Mouse (Mus musculus) embryonic facial prominence, embryonic 10.5 days (tissue): ENCODE data around the gene Gm21958. TPM values are rescaled to one million over a fixed set of nuclear protein-coding genes. Genes with fewer than 3 reads are reported as not detected.

Experiments
- DNase-seq: peaks from one replicate; pipeline ENCODE4 v3.0.0-alpha.2; 2017; ENCODE audit warnings: low spot score
- H3K27ac ChIP-seq: fragments of 300-500 bp; sonication (generic); replicated peaks from 2 replicates; pipeline ENCODE4 v1.5.1; 2016; ENCODE audit warnings: mild to moderate bottlenecking
- H3K27me3 ChIP-seq: fragments of 300-500 bp; sonication (generic); replicated peaks from 2 replicates; pipeline ENCODE4 v1.6.1; 2016; ENCODE audit warnings: low read depth, mild to moderate bottlenecking; ENCODE audit not compliant: poor library complexity, severe bottlenecking
- H3K36me3 ChIP-seq: fragments of 300-500 bp; sonication (generic); replicated peaks from 2 replicates; pipeline ENCODE4 v1.6.1; 2016; ENCODE audit warnings: mild to moderate bottlenecking, moderate library complexity
- H3K4me1 ChIP-seq: fragments of 300-500 bp; sonication (generic); 2 replicates; pipeline ENCODE4 v1.6.1; 2016
- H3K4me3 ChIP-seq: fragments of 300-500 bp; sonication (generic); 2 replicates; pipeline ENCODE4 v1.5.1; 2016; ENCODE audit warnings: mild to moderate bottlenecking, moderate library complexity
- H3K9me3 ChIP-seq: fragments of 300-500 bp; sonication (generic); 2 replicates; pipeline ENCODE4 v1.6.1; 2016; ENCODE audit warnings: mild to moderate bottlenecking
- WGBS: fragments of 180-500 bp; shearing (Covaris S2); methylation state at CpG from one replicate; pipeline ENCODE4 v1.1.7; 2016; 5-methylcytosine and 5-hydroxymethylcytosine counted together
- polyA plus RNA-seq: library from polyadenylated mRNA; unstranded; fragments of >200 nt; fragmentation: Nextera tagmentation; extraction: Ambion mirVana; gene quantifications from 2 replicates; pipeline ENCODE4 v1.2.1, GENCODE M21; 2016

Gene Gm21958
- 0.28 TPM in 1 of 2 replicates, not detected in the other for polyA plus RNA-seq

DNA sequence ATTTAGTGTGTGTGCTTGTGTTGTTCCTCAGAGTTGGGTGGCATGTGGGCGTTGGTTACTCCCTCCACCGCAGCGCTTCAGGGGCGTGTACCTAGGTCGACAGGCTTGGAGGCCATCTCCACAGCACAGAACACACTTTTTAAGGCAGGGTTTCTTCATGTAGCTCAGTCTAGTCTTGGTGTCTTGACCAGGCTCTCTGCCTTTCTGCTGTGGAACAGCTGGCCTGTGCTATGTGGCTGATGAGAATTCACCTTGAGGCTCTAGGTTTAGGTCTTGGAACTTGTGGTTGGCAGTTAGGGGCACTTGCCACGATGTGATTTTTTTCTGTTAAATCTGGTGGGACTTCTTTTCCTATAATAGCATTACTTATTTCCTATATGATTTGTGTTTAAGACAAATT is at the start of gene Gm21958:
Gene Gm21958 (minus strand): TSS at position 101 of the 400 bp plus-strand sequence.
- no peak for DNase-seq
- Histone ChIP-seq H3K4me1 (no peaks in the 10 kb centered on the region), H3K4me3 (no peak within 1 kb of the TSS), H3K27me3 (no peaks in the 10 kb centered on the region), H3K9me3 (no peaks in the 10 kb centered on the region), H3K27ac (no peak within 1 kb of the TSS), H3K36me3 (peaks cover 100% of the 10 kb centered on the region)
- WGBS: 89% methylated on average over 6 of the region's 6 CpGs

DNA sequence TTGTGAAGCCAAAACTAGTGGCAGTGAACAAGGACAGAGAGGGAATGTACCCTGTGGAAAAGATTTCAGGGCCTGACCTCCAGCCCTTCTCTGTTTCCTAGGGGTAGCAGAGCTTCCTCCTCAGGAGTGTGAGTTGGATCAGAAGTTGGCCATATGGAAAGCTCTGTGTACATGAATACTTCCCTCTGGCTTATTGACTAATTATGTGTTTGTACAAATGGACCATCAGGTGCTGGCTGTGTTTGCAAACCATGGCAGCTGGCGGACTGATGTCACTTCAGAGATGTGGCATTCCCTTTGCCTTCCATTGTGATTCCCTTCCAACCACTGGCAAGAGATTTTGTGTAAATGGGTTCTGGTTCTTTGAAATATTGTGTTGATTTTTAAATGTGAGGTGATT is 47.1 kb upstream of the Gm21958 start:
- no peak overlapping the region for H3K4me3 ChIP-seq
- 96% methylated on average over 1 of the region's 1 CpGs for WGBS
- H3K4me1 ChIP-seq: peaks cover 20% of the 10 kb centered on the region
- H3K27ac ChIP-seq: no peak overlapping the region
- DNase-seq: no peak
- no peaks in the 10 kb centered on the region for H3K36me3 ChIP-seq
- no peaks in the 10 kb centered on the region for H3K9me3 ChIP-seq
- peaks cover 17% of the 10 kb centered on the region for H3K27me3 ChIP-seq

DNA sequence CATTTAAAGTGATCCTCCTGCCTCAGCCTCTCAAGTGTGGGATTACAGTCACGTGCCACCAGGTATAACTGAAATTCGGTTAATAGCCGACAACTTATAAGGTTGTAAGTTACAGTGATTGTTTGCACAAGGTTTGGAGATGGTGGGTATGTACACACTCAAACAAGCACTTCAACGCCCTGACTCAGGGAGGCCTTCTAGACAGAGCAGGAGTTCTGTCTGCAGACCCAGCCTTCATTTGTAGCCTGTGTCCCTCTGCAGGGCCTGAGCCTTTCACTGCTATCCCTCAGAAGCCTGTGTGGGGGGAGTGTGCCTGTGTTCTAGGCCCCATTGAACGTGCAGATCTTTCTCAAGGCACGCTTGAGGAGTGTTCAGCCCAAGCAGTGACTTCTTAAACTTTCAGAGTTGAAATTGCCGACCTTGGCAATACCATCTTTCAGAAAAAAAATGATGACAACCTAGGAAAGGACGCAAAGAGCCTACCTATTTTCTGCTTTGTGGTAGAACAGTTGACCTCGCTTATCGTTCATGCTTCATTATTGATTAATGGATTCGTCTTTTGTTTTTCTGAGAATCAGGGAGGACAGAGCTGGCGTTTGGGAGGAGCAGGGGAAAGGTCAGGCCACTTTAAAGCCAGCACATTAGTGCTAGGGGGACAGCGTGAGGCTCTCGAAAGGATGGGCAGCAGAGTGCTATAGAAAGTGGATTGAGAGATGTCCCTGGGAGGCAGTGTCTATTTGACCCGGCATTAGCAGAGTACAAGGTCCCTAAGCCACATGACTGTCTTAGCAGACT is 46.4 kb upstream of the Gm21958 start:
- WGBS: 67% methylated on average over 15 of the region's 15 CpGs
- H3K4me1 ChIP-seq: peaks cover 27% of the 10 kb centered on the region
- H3K27me3 ChIP-seq: peaks cover 24% of the 10 kb centered on the region
- H3K27ac ChIP-seq: no peak overlapping the region
- no peak for DNase-seq
- no peaks in the 10 kb centered on the region for H3K36me3 ChIP-seq
- H3K4me3 ChIP-seq: no peak overlapping the region
- H3K9me3 ChIP-seq: no peaks in the 10 kb centered on the region

DNA sequence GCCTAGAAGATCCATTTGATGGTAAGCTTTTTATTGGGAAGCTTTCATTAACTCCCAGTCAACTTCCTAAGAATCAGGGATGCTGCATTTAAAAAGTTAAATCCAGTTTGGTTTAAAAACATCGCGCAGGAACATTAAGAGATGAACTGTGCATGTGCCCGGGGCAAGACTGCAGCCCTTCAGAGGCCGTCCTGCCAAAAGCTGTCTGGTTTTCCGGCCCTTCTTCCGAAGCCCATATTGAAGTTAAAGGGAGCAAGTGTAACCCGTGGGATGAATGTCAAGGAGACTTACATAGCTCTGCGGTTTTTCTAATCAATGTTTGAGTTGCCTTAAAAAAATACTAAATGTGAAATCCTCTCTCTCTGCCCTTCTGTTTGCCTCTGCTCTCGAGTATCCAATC is 45.1 kb upstream of the Gm21958 start:
- WGBS: 77% methylated on average over 9 of the region's 9 CpGs

DNA sequence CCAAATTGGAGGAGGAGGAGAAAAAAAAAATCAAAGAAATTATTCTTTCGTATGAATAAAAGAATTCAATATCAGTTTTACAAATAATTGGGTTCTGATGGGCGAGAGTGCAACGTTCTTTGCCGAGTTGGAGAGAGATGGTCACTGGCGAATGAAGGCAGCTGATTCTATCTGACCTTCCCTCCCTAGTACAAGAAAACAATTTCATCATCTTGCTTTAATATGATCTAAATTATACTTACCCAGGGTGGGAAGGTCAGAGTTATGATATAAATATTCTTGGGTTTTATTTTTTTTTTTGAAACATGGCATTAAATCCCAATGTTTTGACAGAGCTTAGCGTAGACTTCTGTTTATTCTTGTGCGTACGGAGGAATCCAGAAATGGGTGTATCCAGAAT is 43.3 kb upstream of the Gm21958 start:
- Histone ChIP-seq H3K27ac (no peak overlapping the region), H3K9me3 (no peaks in the 10 kb centered on the region), H3K4me3 (no peak overlapping the region), H3K4me1 (peaks cover 28% of the 10 kb centered on the region), H3K36me3 (0 out of 2 replicates have a peak, but pooled peaks cover 1% of the 10 kb centered on the region), H3K27me3 (peaks cover 43% of the 10 kb centered on the region)
- no peak for DNase-seq
- WGBS: 83% methylated on average over 8 of the region's 8 CpGs

More for the DNA sequence above, 45.1 kb upstream of the Gm21958 start:
- Histone ChIP-seq H3K36me3 (no peaks in the 10 kb centered on the region), H3K27ac (no peak overlapping the region), H3K4me1 (peaks cover 32% of the 10 kb centered on the region), H3K27me3 (peaks cover 37% of the 10 kb centered on the region), H3K4me3 (no peak overlapping the region), H3K9me3 (no peaks in the 10 kb centered on the region)
- no peak for DNase-seq

DNA sequence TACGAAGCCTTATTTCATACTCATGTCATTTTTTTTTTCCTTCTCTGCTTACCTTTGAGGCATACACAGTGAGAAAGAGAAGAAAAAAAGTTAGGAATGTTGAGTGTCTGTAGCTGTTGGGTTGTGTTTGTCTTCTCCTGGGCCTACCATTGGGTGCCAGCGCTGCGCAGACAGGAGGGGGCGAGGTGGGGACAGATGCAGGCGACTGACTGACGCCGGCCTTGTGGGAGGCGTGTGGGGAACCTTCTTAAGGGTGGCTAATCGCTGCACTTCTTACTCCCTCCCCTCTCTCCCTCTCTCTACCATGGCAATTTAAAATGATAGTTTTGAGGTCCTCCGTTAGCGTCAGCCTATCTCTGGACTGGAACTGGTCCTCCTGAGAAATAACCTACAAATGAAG is 41.9 kb upstream of the Gm21958 start:
- peaks cover 43% of the 10 kb centered on the region for H3K27me3 ChIP-seq
- peak; percentile 61 for DNase-seq
- WGBS: 2% methylated on average over 11 of the region's 11 CpGs
- H3K4me3 ChIP-seq: peak overlapping the region; percentile 80
- H3K4me1 ChIP-seq: peaks cover 26% of the 10 kb centered on the region
- no peaks in the 10 kb centered on the region for H3K9me3 ChIP-seq
- H3K27ac ChIP-seq: peak overlapping the region; percentile 85; the same call in 1 of the 2 replicates
- peaks cover 14% of the 10 kb centered on the region for H3K36me3 ChIP-seq

DNA sequence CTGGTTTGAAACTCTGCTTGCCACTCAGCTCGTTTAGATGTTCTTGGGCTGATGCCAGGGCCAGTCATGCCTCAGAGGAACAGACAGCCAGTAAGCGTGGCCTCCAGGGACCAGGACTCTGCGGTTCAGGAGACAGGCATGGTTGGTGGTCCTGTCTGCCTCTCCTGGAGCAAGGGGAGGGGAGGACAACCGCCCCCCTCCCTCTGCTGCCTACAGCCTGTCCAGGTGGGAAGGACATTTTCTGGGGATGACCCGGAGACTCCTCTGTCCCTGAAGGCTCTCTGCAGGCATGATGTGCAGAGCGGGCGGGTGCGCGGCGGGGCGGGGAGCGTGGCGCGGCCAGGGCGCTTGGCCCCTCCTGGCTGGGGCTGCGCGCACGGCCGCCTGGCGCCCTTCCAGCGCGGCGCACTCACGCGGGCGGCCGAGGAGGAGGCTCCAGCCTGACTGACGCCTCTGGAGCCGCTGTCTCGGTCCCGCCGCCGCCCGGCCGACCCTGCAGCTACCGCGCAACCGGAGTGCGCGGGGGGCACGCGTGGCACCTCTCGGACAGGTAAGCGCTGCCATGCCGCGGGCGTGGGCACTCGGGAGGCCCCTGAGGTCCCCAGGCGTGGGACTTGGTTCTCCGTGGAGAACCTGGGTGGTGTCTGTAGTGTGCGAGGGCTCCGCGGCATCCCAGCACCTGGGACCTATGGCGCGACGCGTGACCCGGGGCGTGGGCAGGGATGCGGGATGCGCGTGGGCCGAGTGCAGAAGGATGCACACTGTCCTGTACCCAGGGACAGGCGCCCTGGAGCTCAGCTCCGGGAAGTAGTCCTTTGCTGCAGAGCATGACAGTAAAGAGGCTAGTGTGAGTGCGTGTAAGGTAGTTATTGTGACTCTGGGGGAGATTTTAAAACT is 41.2 kb upstream of the Gm21958 start, which contains the start of gene Smad9:
Gene Smad9 (plus strand): TSS at position 438 of the 897 bp plus-strand sequence.
- peak; percentile 74 for DNase-seq
- peak within 1 kb of the TSS; percentile 85 for H3K27ac ChIP-seq
- peaks cover 21% of the 10 kb centered on the region for H3K36me3 ChIP-seq
- 1% methylated on average over 66 of the region's 66 CpGs for WGBS
- peaks cover 43% of the 10 kb centered on the region for H3K27me3 ChIP-seq
- peak within 1 kb of the TSS; percentile 80 for H3K4me3 ChIP-seq
- no peaks in the 10 kb centered on the region for H3K9me3 ChIP-seq
- peaks cover 22% of the 10 kb centered on the region for H3K4me1 ChIP-seq

DNA sequence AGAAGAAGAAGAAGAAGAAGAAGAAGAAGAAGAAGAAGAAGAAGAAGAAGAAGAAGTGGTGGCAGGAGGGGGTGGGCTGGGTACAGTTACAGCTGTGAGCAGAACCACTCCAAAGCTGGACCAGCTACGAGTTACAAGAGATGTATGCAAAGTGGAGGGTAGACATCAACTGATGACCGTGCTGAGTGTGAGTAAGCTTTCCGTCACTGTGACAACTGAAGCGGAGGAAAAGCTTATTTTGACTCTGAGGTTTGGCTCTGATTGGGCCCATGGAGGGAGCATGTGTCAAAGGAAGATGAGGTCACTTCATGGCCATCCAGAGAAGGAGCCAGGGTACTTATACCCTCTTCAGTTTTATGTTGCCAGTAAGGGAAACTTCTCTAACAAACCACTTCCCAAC is 39.3 kb upstream of the Gm21958 start:
- Histone ChIP-seq H3K27me3 (peaks cover 43% of the 10 kb centered on the region), H3K9me3 (no peaks in the 10 kb centered on the region), H3K36me3 (peaks cover 41% of the 10 kb centered on the region), H3K4me1 (peaks cover 22% of the 10 kb centered on the region), H3K4me3 (no peak overlapping the region), H3K27ac (no peak overlapping the region)
- no peak for DNase-seq
- 86% methylated on average over 4 of the region's 4 CpGs for WGBS

DNA sequence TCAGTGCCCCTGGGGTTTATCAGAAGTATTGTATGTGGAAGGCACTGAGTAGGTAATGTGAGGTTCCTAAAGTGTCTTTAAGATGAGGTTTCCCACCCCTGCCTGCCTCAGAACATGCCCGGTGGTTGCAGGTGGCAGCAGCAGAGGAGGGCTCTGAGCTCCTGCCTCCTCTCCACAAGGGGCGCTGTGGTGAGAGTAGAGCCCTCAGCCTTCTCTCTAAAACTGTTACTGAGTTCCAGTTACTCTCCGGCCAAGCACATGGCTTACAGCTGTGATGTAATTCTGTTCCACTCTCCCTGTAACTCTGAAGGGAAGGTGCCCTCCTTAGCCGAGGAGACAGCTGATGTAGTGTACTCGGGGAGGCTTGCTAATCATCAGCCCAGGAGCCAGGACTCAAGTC is 31.6 kb upstream of the Gm21958 start:
- peak; percentile 43 for DNase-seq
- Histone ChIP-seq H3K4me3 (no peak overlapping the region), H3K27ac (no peak overlapping the region), H3K36me3 (peaks cover 99% of the 10 kb centered on the region), H3K4me1 (no peaks in the 10 kb centered on the region), H3K27me3 (no peaks in the 10 kb centered on the region), H3K9me3 (no peaks in the 10 kb centered on the region)
- 63% methylated on average over 5 of the region's 5 CpGs for WGBS

DNA sequence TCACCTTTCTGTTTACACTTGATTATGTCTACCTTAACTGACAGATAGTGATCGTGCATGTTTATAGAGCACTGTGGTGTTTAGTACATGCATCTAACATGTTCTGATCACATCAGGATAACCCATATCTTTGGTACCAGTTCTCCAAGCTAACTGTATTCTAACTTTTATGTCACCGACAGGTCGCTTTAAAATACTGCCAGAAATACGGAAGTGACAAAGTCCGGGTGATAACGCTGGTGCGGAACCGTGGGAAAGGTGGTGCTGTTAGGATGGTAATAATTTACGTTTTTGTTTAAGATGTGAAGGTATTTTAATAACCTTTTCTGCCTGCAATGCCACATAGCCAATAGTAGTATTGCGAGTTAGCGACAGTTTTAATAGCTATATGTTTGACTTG is 27.8 kb upstream of the Gm21958 start:
- H3K27ac ChIP-seq: no peak overlapping the region
- H3K27me3 ChIP-seq: no peaks in the 10 kb centered on the region
- H3K36me3 ChIP-seq: peaks cover 95% of the 10 kb centered on the region
- H3K9me3 ChIP-seq: no peaks in the 10 kb centered on the region
- no peaks in the 10 kb centered on the region for H3K4me1 ChIP-seq
- DNase-seq: no peak
- 95% methylated on average over 11 of the region's 11 CpGs for WGBS
- H3K4me3 ChIP-seq: no peak overlapping the region

DNA sequence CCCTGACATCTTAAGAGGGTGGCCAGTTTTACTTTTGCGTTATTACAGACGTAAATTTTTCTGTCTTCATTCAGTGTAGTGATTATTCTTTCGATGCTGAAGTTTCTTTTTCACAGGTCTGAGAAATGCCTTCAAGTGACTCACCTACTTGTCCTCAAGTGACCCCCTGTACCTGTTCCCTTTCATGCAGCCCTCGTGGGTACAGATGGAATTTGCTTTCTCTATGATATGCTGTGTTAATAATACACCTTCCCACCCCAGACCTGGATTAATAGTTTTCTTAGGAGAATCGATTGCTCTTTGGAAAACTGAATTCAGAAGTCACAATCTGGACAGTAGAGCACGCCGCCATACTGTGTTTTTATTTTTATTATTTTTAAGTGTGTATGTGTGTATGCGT is 23.2 kb upstream of the Gm21958 start:
- Histone ChIP-seq H3K27ac (no peak overlapping the region), H3K4me3 (no peak overlapping the region), H3K36me3 (peaks cover 60% of the 10 kb centered on the region), H3K27me3 (no peaks in the 10 kb centered on the region), H3K4me1 (peaks cover 21% of the 10 kb centered on the region), H3K9me3 (no peaks in the 10 kb centered on the region)
- no peak for DNase-seq
- 94% methylated on average over 8 of the region's 8 CpGs for WGBS

DNA sequence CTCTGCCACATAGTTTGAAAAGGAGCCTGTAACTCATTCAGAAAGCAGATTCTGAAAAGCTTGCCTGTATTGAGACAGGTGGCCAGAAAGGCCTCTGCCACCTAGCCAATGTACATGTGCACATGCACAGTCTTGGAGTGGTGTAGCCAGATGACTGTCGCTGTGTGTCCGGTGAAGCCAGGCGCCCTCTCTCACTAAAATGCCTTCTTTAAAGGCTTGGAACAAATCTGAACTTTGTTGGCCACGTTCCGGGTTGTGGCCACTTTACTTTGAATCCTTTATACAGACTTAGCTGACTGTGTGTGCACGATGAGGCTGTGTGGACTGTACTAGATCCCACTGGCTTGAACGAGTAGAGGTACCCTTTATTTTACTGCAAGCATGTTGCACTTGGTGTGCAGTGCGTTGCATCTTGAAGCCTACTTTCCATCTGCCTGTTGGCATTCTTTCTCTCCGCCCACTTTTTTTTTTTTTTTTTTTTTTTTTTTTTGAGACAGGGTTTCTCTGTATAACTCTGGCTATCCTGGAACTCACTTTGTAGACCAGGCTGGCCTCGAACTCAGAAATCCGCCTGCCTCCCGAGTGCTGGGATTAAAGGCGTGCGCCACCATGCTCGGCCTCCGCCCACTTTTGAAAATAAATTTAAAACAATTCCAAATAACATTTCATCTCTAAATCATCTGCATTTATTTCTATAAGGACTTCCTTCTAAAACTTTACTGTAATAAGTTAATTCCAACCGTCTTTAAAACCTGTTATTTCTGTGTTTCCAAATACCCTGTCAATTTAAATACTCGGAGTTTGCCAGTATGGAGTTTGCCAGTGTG is 22.2 kb upstream of the Gm21958 start:
- peak; percentile 42 for DNase-seq
- Histone ChIP-seq H3K4me3 (peak overlapping the region; percentile 89), H3K4me1 (peaks cover 21% of the 10 kb centered on the region), H3K27me3 (no peaks in the 10 kb centered on the region), H3K36me3 (peaks cover 60% of the 10 kb centered on the region), H3K9me3 (no peaks in the 10 kb centered on the region), H3K27ac (peak overlapping the region; percentile 98)
- WGBS: 60% methylated on average over 18 of the region's 18 CpGs
